Mouse (Mus musculus) layer of hippocampus, adult 18-20 months (tissue): ENCODE data around the gene Polr2c. TPM values are rescaled to one million over a fixed set of nuclear protein-coding genes. Genes with fewer than 3 reads are reported as not detected.

Experiments used
- DNase-seq, 2 experiments: peaks; one replicate each; pipeline ENCODE4 v3.0.0; 2022; ENCODE audit warnings: low spot score in 2 of 2
- total RNA-seq, 2 experiments: library from RNA; stranded (reverse); gene quantifications; 2 replicates each; pipeline ENCODE4 v1.2.3; 2021

The Polr2c gene
- total RNA-seq, 2 experiments from 2014 or later: 66.0 to 73.6 TPM

DNA sequence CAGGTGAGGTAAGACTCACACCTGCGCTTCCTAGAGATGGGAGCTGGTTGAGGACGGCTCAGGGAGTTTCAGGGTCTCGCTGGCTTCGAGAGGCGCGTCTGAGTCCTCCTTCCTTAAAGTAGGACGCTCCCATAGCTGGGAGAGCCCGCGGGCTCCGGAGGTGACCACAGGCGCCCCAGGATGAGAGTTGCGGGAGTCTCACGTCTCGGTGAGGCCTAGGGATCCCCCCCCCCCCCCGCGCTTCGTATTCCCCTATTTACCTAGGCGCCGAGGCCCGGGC is 18.6 kb downstream of the Polr2c start:
- DNase-seq: no peak

DNA sequence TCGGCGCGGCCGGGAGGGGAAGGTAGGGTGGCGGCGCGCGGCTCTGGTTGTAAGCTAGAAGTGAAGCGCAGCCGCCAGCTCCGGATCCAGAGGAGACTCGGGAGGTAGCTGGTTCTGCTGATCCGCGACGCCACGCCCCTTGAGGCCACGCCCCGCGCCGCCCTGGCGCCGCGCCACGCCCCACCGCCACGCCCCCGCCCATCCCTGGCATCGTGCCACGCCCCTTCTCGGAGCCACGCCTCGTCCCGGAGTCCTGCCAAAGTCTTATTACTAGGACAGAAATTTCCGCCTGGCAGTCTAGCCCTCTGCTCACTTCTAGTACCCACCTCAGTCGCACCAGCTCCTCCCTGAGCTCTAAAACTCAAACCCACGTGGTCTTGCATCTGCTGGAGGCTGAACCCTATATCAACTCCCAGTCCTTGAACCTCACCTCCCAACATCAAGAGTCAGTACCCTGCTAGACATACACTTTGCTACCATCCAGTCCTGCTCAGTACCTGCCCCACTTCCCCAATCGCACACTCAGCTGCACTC is 19.0 kb downstream of the Polr2c start, which contains the start of gene Dok4:
Dok4 (minus strand) TSS at position 134 of the 534 bp plus-strand sequence.
- DNase-seq: peak in 1 of 2 experiments; percentile 77

DNA sequence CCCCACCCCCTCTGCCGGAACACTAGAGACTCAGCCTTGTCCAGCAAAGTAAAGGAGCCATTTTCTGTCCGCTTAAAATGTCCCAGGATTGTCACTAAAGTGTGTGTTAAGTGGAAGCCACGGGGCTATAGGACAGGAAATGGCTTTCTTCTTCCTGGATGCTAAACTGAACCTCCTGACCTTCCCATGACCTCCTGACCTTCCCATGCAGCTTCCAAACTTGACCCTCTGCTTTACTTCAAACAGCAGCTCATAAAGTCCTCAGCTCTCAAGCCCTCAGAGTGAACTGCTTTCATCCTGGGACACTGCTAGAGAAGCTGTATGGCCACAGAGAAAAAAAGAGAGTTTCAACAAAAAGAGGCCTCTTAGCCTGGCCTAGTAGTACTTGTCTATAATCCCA is 19.6 kb downstream of the Polr2c start:
- DNase-seq: no peak

DNA sequence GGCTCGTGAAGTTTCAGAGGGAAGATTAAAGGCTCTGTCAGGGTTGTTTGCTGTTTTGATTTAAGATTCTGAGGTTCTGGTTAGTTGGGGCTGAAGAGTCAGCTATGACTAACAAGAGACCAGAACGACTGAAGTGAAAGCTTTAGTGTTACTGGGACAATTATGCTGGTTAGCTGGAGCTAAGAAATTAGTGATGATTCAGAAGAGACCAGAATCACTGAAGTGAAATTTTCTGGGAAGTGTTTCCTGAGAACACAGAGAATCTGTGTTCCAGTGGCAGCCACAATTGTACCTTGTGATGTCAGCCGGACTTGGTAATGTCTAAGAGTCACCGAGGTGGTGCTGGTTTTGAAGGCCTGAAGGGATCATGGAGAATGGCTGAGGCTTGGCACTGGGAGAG is 23.5 kb downstream of the Polr2c start:
- DNase-seq: no peak

DNA sequence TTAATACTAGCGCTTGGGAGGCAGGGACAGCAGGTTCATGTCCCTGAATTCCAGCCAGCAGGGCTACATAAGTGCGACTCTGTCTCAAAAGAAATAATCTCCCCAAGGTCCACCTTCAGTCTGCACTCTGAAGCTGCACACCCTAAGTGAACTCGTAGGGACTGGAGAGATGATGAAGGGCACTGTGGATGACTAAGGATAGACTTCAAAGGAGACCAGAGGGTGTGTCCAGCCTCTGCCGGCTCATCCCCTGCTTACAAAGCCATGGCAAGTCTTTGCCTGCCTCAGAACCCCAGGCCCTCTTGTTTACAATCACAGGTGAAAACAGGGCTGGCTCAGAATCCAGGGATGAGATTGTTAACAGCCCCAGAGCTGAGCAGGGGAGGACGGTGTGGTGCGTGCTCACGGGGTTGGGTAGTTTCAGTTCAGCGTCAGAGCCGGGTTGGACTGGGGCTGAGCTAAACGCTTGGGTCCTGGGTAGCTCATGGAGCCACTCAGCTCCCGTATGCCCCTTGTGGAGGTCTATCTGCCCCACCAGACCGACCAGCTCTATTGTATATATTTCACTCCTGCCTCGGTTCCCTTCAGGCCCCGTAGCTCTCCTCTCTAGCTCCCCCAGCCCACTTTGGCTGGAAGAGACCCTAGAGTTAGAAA is 31.3 kb downstream of the Polr2c start:
- DNase-seq: no peak

DNA sequence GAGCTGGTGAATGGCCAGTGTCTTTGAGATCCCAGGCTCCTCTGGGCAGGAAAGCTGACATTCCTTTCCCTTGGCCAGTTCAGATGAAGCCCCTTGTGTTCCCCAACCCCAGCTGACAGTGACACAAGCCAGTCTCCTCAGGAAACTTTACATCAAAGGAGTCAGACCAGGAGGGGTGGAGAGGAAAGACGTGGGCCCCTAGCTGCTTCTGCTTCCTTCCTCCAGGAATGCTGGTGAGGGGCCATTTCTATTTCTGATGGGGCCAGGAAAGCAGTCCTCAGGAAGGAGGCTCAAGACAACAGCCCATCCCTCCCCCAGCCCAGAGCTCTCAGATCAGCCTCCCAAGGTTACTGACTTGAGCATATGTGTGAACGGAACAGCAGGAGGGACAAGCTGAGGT is 35.7 kb downstream of the Polr2c start:
- DNase-seq: no peak

DNA sequence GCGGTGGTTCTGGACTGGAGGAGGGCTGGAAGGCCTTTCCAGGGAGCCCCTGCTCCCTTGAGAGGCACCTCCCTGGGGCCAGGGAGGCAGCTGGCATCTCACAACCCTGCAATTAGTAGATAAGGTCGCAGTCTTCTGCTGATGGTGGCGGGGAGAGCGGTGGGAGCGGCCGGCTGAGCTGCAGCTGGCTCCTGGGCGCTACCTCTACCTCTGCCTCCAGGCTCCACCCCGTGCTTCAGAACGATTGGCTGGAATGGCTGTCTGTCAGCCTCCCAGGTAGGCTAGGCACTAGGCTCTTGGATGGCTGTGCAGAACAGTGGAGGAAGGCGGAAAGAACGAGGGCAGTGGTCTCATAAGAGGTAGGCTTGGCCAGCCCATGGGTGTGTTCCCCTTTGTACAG is 42.0 kb downstream of the Polr2c start:
- DNase-seq: no peak

DNA sequence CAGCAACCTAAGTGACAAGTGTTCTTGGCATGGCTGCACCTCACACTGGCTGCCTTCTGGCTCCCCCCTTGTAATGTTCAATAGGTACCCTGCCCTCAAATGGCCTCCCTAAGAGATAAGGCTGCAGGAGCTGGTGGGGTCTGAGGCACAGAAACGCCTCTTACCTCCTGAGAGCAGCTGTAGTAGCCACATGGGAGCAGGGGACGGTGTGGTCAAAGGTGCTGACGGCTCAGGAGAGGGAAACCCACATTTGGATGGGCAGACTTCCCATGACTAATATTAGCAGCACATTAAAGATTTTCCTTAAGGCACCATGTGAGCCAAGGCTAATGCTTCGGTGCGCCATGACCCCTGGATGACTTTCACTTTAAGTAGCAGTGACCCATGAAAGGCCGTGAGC is 43.4 kb downstream of the Polr2c start:
- no peak for DNase-seq

DNA sequence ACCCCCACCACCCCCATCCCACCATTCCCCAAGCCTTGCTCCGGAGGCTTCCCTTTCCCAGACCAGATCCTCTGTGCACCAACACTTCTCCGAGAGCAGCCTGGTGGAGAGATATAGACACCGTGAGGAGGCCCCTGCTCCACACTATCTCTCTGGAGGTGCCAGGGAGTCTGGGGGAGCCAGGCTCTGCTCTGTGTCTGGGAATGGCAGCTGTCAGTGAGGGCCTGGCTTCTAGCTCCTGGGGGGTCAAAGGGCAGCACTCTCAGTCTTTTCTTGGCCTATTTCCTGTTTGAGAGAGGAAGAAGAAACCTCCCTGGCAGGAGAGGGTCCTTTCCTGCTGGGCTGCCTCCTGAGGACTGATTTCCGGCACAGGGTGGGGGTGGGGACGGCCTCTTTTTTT is 43.8 kb downstream of the Polr2c start:
- DNase-seq: no peak

DNA sequence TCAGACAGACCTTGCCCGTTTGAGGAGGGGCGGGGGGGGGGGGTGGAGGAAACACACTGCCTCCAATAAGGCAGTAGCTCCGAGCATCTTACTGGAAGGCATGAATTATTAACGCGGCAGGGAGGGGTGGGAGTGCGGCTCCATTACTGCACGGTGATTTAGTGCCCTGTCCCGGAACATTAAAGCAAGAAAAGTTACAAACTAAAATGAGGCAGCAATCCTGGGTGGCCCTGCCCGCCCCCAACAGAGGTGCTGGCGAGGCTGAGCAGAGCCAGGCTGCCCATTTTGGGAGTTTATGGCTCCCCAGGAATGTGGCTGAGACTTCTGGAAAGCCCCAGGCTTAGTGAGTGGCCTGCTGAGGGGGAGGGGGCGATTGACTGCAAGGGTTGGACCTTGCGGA is 46.5 kb downstream of the Polr2c start:
- DNase-seq: no peak

DNA sequence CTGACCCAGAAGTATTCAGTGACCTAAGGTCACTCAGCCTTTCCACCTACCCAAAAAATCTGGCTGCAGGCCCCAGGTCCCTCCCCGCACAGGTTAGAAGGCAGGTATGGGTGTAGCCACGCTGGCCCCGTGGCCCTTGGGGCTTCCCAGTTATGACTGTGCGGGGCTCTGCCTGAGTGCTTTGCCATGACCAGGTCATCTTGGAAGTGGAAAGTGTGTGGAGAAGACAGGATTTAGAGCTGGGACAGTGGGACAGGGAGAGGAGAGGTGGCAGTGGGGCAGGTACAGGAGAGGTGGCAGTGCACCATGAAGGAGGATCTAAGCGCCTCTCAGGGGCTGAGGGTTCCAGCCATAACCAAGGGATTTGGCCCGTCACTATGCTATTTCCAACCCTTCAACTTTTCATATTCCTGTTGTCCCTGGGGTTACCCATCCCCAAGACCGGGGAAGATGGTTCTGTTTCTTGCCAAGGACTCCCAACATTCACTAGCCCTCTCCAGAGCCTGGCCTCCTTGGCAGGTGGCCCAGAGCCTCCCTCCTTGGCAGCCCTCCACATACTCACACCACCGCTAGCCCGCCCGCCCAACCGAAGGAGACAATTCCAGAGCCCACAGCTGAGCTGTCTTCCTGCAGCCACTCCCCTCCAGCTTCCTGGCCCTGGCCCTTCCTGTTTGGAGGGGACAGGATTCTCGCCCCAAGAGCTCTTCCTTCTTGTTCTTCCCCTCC is 47.4 kb downstream of the Polr2c start:
- peak in 1 of 2 experiments; percentile 43 for DNase-seq

DNA sequence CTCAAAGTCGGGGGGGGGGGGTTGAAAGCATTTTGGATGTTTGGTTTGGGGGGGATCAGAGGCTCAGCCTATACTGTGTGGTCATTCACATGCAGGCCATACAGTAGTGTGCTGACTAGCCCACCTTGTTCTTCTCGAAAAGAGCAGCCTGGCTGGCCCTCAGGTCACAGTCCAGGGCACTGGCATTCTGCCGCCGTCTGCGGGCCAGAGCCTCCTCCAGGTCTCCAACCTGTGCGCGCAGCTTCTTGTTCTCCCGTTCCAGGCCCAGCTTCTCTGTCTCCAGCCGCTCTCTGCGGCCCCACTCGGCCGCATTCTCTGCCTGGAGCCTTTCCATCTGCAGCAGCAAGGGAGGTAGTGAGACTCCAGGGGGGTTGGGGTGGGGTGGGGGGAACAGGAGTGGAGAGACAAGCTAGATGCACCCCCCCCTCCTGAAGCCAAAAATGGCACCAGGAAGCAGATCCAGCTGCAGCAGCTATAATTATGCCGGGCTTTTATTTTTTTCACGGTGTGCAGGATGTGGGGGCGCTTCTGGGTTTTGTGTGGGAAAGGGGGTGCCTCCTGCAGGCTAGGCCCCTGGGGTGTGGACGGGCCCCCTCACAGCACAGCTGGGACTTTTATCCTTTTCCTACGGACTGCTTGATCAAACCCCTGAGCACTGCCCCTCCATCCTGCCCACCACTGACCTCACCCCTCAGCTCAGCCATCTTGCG is 50.5 kb downstream of the Polr2c start:
- DNase-seq: no peak

DNA sequence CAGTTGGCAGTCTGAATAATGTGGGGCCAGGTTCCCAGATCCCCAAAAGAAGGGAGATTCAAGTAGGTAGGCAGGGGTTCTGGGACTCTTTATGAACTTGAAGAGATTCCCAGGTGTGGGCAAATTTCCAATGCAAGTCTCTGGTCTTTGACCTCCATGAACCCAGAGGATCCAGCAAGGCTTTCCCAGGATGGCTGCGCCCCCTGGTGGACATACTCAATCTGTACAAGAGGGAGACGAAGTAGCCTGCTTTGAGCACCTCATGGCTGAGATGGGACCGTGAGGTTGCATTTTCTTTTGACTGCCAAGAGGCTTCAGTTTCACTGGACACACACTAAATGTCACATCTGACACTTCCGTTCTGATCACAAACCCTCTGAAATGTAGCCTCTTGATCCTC is 51.6 kb downstream of the Polr2c start:
- peak in 1 of 2 experiments; percentile 74 for DNase-seq

DNA sequence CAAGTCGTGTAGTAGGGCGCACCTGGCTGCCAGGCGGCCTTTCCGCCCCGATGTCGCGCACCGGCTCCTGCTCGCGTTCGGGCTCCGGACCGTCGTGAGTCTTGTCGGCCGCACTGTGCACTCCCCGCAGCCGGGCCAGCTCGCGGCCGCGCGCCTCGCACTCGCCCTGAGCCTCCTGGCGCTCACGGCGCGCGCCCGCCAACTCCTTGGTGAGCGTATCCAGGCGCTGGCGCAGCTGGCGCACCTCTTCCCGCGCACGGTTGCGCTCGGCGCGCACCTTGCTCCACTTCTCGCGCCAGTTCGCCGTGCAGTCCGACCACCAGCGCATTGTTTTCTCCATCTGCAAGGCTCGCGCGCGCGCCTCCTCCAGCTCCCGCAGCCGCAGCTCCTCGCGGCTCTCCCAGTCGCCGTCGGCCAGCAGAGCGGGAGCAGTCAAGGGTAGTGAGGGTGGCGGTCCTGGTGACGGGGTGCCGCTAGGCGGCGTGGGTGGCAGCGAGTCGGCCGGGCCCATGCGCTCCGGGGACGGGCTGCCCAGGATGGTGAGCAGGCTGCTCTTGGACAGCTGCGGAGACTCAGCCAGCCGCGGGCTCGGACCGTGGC is 55.9 kb downstream of the Polr2c start:
- DNase-seq: peak in 1 of 2 experiments; percentile 40

DNA sequence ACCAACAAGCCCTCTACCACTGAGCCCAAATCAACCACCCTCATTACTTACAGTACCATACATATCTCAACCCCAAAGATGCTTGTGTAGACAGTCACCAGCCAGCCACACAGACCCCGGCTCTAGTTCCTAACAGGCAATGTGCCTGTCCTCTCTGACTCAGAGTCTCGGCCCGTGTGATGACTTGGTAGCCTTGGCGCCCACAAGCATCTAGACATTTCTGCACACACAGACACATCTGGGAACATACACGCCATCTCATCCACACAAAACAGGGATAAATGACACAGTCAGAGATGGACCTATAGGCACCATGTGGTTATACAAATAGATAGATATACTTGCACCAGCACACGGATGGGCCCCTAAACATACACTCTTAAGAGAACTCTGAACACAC is 57.0 kb downstream of the Polr2c start:
- no peak for DNase-seq

DNA sequence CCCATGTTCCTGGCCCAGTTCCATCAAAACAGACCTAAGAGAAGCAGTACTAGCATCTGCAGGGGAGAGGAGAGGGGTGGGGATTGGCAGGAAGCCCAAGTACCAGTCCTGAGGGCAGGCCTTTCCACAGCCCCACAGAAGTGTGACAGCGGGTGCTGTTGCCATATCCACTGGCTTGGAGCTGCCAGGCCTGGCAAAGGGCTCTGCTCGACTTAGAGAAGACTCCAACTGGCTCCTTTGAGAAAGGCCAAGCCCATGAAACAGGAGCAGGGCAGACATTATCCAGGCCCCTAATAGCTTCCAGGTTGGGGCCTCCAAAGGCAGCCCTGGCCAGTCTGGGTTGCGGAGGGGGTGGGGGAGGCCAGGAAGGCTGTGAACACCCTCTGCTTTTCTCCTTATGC is 57.5 kb downstream of the Polr2c start:
- peak in 1 of 2 experiments; percentile 11 for DNase-seq

DNA sequence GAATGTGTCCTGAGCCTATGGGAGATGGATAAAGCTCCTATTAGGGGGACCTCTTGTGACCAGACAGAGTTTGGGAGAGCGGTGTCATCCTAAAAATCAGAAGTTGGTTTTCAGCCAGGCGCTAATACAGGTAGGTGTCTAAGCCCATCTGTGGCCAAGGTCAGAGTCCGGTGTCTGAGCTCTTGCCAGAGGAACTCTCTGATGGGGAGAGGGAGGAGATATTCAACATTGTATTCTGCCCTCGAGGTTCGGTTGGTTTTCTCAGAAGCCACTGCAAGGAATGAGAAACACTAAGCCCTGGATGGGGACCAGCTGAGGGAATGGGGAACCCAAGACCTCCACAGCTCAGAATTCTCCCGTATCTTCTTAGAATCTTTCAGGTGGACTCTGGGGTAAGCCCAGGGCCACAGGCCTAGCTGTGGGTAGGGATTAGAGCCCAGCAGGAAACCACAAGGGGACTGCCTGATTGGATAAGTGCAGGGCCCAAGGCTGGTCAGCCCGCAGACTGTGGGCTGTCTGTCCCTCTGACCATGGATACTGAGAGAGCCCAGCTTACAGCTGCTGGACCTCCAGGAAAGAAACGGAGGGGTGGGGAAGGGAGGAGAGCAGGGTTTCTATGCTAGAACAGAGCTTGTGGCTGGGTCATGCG is 59.2 kb downstream of the Polr2c start:
- DNase-seq: no peak

DNA sequence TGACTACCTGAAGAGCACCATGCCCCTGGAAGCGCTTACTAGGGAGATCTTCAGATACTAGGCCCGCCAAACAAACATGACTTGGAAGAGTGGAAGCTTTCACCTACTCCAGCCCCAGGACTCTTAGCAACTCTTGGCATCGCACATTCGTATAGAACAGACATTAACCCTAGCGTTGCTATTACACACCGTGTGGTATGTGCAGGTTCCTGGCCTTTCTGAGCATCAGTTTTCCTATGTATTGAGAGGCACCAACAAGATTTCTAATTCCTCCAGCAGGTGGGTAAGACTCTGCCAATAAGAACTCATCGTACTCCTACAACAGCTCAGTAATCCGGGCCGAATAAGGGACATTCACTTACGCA is 59.7 kb downstream of the Polr2c start:
- no peak for DNase-seq

DNA sequence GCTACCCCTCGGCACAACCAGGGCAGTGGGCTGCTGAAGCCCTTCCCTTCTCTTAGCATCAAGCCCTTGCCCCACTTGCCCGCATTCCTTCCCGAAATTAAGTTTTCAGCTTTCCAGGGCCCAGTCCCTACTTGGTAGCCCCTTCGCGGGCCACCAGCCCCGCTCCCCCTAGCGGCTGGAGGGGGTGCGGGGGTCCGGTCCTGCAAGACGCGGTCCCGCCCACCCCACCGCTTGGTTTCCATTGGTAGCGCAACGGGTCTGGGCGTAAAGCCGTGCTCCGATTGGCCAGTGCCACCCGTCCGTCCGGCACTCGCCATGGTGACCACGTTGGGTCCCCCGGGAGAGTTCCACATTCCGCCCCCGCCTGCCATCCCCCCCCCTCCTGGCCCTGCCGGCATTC is 60.1 kb downstream of the Polr2c start:
- DNase-seq: peak in 1 of 2 experiments; percentile 67

DNA sequence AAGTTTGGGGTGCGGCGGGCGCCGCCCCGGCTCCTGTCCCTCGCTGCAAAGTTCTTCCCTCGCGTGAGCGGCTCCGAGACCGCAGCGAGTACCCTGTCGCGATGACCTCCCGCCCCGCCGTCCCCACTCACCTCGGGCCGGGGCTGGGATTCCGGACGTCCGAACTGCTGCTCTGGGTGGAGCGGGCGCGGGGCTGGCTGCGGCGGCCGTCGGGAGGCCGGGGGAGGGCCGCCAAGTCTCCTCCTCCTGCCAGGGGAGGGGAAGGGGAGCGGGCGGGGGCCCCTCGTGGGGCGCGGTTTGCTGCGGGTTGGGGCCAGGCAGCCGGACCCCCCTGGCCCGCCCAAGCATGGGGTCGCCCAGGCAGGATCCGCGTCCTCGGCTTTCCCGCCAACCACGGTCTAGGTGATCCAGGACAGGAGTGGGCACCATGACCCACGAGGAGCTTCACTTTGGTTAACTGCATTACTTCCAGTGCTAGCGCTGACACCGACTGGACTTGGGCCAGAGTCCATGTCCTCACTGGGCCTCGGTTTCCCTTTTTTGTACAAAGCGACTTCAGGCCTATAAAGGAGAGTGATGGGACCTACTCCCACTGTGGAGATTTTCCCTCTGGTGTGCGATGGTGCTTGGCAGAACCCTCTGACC is 60.7 kb downstream of the Polr2c start, which contains the start of gene Ccdc102a:
Ccdc102a (minus strand) TSS at position 248 of the 645 bp plus-strand sequence.
- DNase-seq: no peak

DNA sequence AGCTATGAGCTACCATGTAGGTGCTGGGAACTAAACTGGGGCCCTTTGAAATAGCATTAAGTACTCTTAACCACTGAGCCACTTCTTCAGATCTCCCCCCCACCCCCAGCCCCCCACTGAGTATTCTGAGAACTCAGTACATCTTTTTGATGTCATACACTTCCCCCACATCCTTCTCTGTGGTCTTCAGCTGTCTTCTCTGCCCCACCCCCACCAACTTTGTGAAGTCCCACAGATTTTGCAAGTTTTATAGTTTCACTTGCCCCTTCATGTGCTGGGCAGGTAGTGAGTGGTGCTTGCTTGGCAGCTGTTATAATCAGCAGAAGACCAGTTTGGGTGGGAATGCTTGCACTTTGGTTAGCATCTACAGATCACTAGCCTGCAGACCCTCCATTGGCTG is 62.0 kb downstream of the Polr2c start:
- DNase-seq: no peak
